In genomic region chr19:40231825-40232541, GRCm38 (mm10) we compare ENCODE assay signal across 11 mouse cellular contexts. TPM values are rescaled to one million over a fixed set of nuclear protein-coding genes. Genes with fewer than 3 reads are reported as not detected.
DNase-seq lines count a peak whose midpoint lies in the region; ATAC-seq and TF ChIP-seq lines count a peak whose summit lies in the region.
"Had no signal": no experiment of that assay in that cellular context is flagged by ENCODE, and none has a peak within 500 bp of the region (broad histone marks: within the 10 kb centered on the region; RNA-seq: fewer than 3 reads in every experiment).

No protein-coding gene starts in this region.

- H3K4me3 ChIP-seq in heart, adult 2 months = no peak overlapping the region
- H3K4me3 ChIP-seq in heart, embryonic 10.5 days = no peak overlapping the region
- H3K4me3 ChIP-seq in MEL (ENCODE audit: control insufficient read depth in 1 of 2, insufficient read depth in 1 of 2, low read depth in 2 of 2, low read length in 2 of 2) = no peak overlapping the region
- H3K4me3 ChIP-seq in intestine, embryonic 16.5 days (ENCODE audit: low read length) = no peak overlapping the region
- no peak overlapping the region for H3K4me3 ChIP-seq in kidney, embryonic 14.5 days (ENCODE audit: low read length)
- H3K4me3 ChIP-seq: hindbrain, embryonic 15.5 days; neural tube, embryonic 13.5 days had no signal

- peaks cover 2% of the 10 kb centered on the region for H3K36me3 ChIP-seq in heart, adult 2 months (ENCODE audit: control insufficient read depth, insufficient read depth, low read length)
- peaks cover 43% of the 10 kb centered on the region for H3K36me3 ChIP-seq in heart, embryonic 10.5 days
- H3K36me3 ChIP-seq in MEL (ENCODE audit: control insufficient read depth in 1 of 2, insufficient read depth in 2 of 2, low read length in 2 of 2) = no peaks in the 10 kb centered on the region
- 0 out of 2 replicates have a peak, but pooled peaks cover 2% of the 10 kb centered on the region for H3K36me3 ChIP-seq in intestine, embryonic 16.5 days (ENCODE audit: control insufficient read depth, insufficient read depth, low read length)
- no peaks in the 10 kb centered on the region for H3K36me3 ChIP-seq in kidney, embryonic 14.5 days (ENCODE audit: control insufficient read depth, insufficient read depth, low read length)
- H3K36me3 ChIP-seq: hindbrain, embryonic 15.5 days; neural tube, embryonic 13.5 days had no signal

- TF ChIP-seq RAD21 in MEL (IDR thresholded peaks at IDR 0.05; ENCODE audit: low read depth, low read length) = peak; percentile 35

- WGBS in heart, adult 2 months = 80% methylated on average over 7 of the region's 7 CpGs
- 70% methylated on average over 7 of the region's 7 CpGs for WGBS in heart, embryonic 10.5 days
- 70% methylated on average over 7 of the region's 7 CpGs for WGBS in intestine, embryonic 16.5 days
- WGBS in kidney, embryonic 14.5 days = 72% methylated on average over 7 of the region's 7 CpGs

- ATAC-seq in intestine, embryonic 16.5 days = peak; percentile 62
- no peak for ATAC-seq in kidney, embryonic 14.5 days (ENCODE audit: low FRiP score, low TSS enrichment)

- H3K4me1 ChIP-seq in heart, adult 2 months (ENCODE audit: control insufficient read depth, insufficient read depth, low read length) = no peaks in the 10 kb centered on the region
- H3K4me1 ChIP-seq in heart, embryonic 10.5 days = no peaks in the 10 kb centered on the region
- no peaks in the 10 kb centered on the region for H3K4me1 ChIP-seq in MEL (ENCODE audit: control insufficient read depth in 1 of 2, insufficient read depth in 2 of 2, low read length in 2 of 2)
- no peaks in the 10 kb centered on the region for H3K4me1 ChIP-seq in intestine, embryonic 16.5 days (ENCODE audit: control insufficient read depth, insufficient read depth, low read length)
- no peaks in the 10 kb centered on the region for H3K4me1 ChIP-seq in kidney, embryonic 14.5 days (ENCODE audit: control insufficient read depth, insufficient read depth, low read length)
- H3K4me1 ChIP-seq: hindbrain, embryonic 15.5 days; neural tube, embryonic 13.5 days had no signal

- no peak for TF ChIP-seq POLR2A in heart, adult 2 months (IDR thresholded peaks at IDR 0.05; ENCODE audit: insufficient read depth, low read depth, low read length)
- no peak for TF ChIP-seq POLR2A in MEL (IDR thresholded peaks at IDR 0.05; ENCODE audit: control insufficient read depth in 1 of 2, insufficient read depth in 1 of 2, low read depth in 1 of 2, low read length in 2 of 2, poor library complexity in 1 of 2)

- intact Hi-C loops in heart, adult 2 months (cut with DNase I) = loop anchor here (5.0 kb wide), 1 partner anchor 40 kb away; the partner anchor contains the start of gene Pdlim1

- DNase-seq in heart, adult 2 months = no peak
- no peak for DNase-seq in heart, embryonic 10.5 days (ENCODE audit: low spot score)
- DNase-seq in 3T3-L1 (ENCODE audit: low read depth, low spot score) = peak; percentile 50
- peak; percentile 31 for DNase-seq in MEL (ENCODE audit: low read depth, low spot score)
- DNase-seq in thymus, postnatal 14 days = no peak
- DNase-seq in cerebellum, adult 11 months = no peak
- DNase-seq: lung, postnatal 36 days had no signal

- H3K9me3 ChIP-seq in heart, embryonic 10.5 days = no peaks in the 10 kb centered on the region
- H3K9me3 ChIP-seq in MEL (replicated peaks; ENCODE audit: insufficient read depth, low read length) = no peaks in the 10 kb centered on the region
- no peaks in the 10 kb centered on the region for H3K9me3 ChIP-seq in intestine, embryonic 16.5 days (ENCODE audit: control insufficient read depth, low read length)
- no peaks in the 10 kb centered on the region for H3K9me3 ChIP-seq in kidney, embryonic 14.5 days (ENCODE audit: control insufficient read depth, low read length)
- H3K9me3 ChIP-seq: hindbrain, embryonic 15.5 days; neural tube, embryonic 13.5 days had no signal

- H3K79me2 ChIP-seq in heart, adult 2 months (replicated peaks; ENCODE audit: control insufficient read depth, insufficient read depth, low read length) = 0 out of 2 replicates have a peak, but pooled peaks cover 1% of the 10 kb centered on the region
- H3K79me2 ChIP-seq in MEL (ENCODE audit: control insufficient read depth, insufficient read depth, low read length, poor library complexity) = no peaks in the 10 kb centered on the region

- TF ChIP-seq CTCF in heart, adult 2 months (IDR thresholded peaks at IDR 0.05) = peak; percentile 73
- TF ChIP-seq CTCF in MEL (IDR thresholded peaks at IDR 0.05 in 2 of 3, conservative IDR thresholded peaks at IDR 0.05 in 1 of 3; ENCODE audit: control insufficient read depth in 1 of 3, insufficient read depth in 1 of 3, low read depth in 2 of 3, low read length in 3 of 3, poor library complexity in 1 of 3, severe bottlenecking in 1 of 3) = peak in 2 of 3 experiments; percentile 49 to 53; a peak in 4 of 6 replicates

- no peaks in the 10 kb centered on the region for H3K27me3 ChIP-seq in heart, adult 2 months (ENCODE audit: control insufficient read depth, insufficient read depth, low read length)
- no peaks in the 10 kb centered on the region for H3K27me3 ChIP-seq in heart, embryonic 10.5 days (ENCODE audit: insufficient read depth, poor library complexity, severe bottlenecking)
- H3K27me3 ChIP-seq in MEL (ENCODE audit: control insufficient read depth in 1 of 2, insufficient read depth in 2 of 2, low read length in 2 of 2) = no peaks in the 10 kb centered on the region
- no peaks in the 10 kb centered on the region for H3K27me3 ChIP-seq in intestine, embryonic 16.5 days (replicated peaks; ENCODE audit: control insufficient read depth, insufficient read depth, low read length)
- H3K27me3 ChIP-seq in kidney, embryonic 14.5 days (ENCODE audit: control insufficient read depth, insufficient read depth, low read length) = no peaks in the 10 kb centered on the region
- H3K27me3 ChIP-seq: hindbrain, embryonic 15.5 days; neural tube, embryonic 13.5 days had no signal

- no peak overlapping the region for H3K9ac ChIP-seq in heart, adult 2 months (ENCODE audit: low read depth, low read length)
- no peak overlapping the region for H3K9ac ChIP-seq in MEL (ENCODE audit: control insufficient read depth, low read depth, low read length, poor library complexity, severe bottlenecking)
- no peak overlapping the region for H3K9ac ChIP-seq in intestine, embryonic 16.5 days (ENCODE audit: low read depth, low read length)
- no peak overlapping the region for H3K9ac ChIP-seq in kidney, embryonic 14.5 days (ENCODE audit: low read depth, low read length)
- H3K9ac ChIP-seq: hindbrain, embryonic 15.5 days; neural tube, embryonic 13.5 days had no signal

- TF ChIP-seq EP300 in heart, adult 2 months (IDR thresholded peaks at IDR 0.05; ENCODE audit: insufficient read depth, low read depth, low read length) = no peak
- TF ChIP-seq EP300 in MEL (IDR thresholded peaks at IDR 0.05; ENCODE audit: low read depth in 1 of 2, low read length in 2 of 2) = no peak

- no peak overlapping the region for H3K4me2 ChIP-seq in intestine, embryonic 16.5 days (ENCODE audit: low read depth, low read length)
- no peak overlapping the region for H3K4me2 ChIP-seq in kidney, embryonic 14.5 days (replicated peaks; ENCODE audit: low read depth, low read length)
- H3K4me2 ChIP-seq: hindbrain, embryonic 15.5 days; neural tube, embryonic 13.5 days had no signal

- H3K27ac ChIP-seq in heart, adult 2 months = no peak overlapping the region
- H3K27ac ChIP-seq in heart, embryonic 10.5 days = no peak overlapping the region
- no peak overlapping the region for H3K27ac ChIP-seq in MEL (ENCODE audit: control insufficient read depth, low read depth, low read length)
- peak overlapping the region; percentile 30 for H3K27ac ChIP-seq in intestine, embryonic 16.5 days (ENCODE audit: low read length)
- no peak overlapping the region for H3K27ac ChIP-seq in kidney, embryonic 14.5 days (ENCODE audit: low read depth, low read length)
- H3K27ac ChIP-seq: hindbrain, embryonic 15.5 days; neural tube, embryonic 13.5 days had no signal

TF ChIP-seq in MEL, 35 proteins besides CTCF, POLR2A, EP300 and RAD21:
- TF ChIP-seq ZC3H11A (IDR thresholded peaks at IDR 0.05; ENCODE audit: low read depth, low read length) (peak; percentile 16; the same call in 1 of the 2 replicates), UBTF (IDR thresholded peaks at IDR 0.05; ENCODE audit: borderline replicate concordance, insufficient read depth, low read depth, low read length) (no peak), USF2 (IDR thresholded peaks at IDR 0.05; ENCODE audit: borderline replicate concordance in 1 of 2, insufficient read depth in 1 of 2, low read depth in 1 of 2, low read length in 2 of 2) (no peak), CHD2 (IDR thresholded peaks at IDR 0.05; ENCODE audit: low read length) (no peak), ZNF384 (IDR thresholded peaks at IDR 0.05; ENCODE audit: low read depth, low read length) (peak; percentile 68), SMC3 (IDR thresholded peaks at IDR 0.05; ENCODE audit: low read depth, low read length) (peak; percentile 35)

RNA-seq across cellular contexts. Expression of gene Pdlim1, which starts 39.7 kb away (rescaled TPM):
- total RNA-seq in heart, adult 2 months (2021) = 100 to 1,000 TPM; 137 to 139 TPM
- 116 and 125 TPM in 2 replicates for polyA plus RNA-seq in heart, adult 2 months (2012; rRNA removed)
- polyA plus RNA-seq in heart, embryonic 10.5 days (2016; fragmentation: Nextera tagmentation; extraction: Ambion mirVana) = 262 and 337 TPM in 2 replicates
- total RNA-seq in MEL (2012; rRNA removed) = not detected in 2 replicates
- polyA plus RNA-seq in MEL (2012; ENCODE audit: insufficient read depth in 1 of 2, insufficient read length in 2 of 2, low read depth in 1 of 2, low replicate concordance in 2 of 2, missing spikeins in 1 of 2) = not detected
- 217 and 222 TPM in 2 replicates for polyA plus RNA-seq in intestine, embryonic 16.5 days (2015; fragmentation: Nextera tagmentation; extraction: Ambion mirVana)
- polyA plus RNA-seq in kidney, embryonic 14.5 days (2014; fragmentation: Nextera tagmentation; extraction: Ambion mirVana) = 28.6 and 30.8 TPM in 2 replicates

RNA-seq across cellular contexts. Expression of gene Cyp2c70, which starts 44.9 kb away (rescaled TPM):
- total RNA-seq in heart, adult 2 months (2021) = under 1 TPM; 0.13 to 0.30 TPM
- polyA plus RNA-seq in heart, adult 2 months (2012; rRNA removed) = 0.18 TPM in 1 of 2 replicates, not detected in the other
- 0.98 TPM in 1 of 2 replicates, not detected in the other for polyA plus RNA-seq in heart, embryonic 10.5 days (2016; fragmentation: Nextera tagmentation; extraction: Ambion mirVana)
- total RNA-seq in MEL (2012; rRNA removed) = not detected in 2 replicates
- not detected for polyA plus RNA-seq in MEL (2012; ENCODE audit: insufficient read depth in 1 of 2, insufficient read length in 2 of 2, low read depth in 1 of 2, low replicate concordance in 2 of 2, missing spikeins in 1 of 2)
- 6.9 and 7.8 TPM in 2 replicates for polyA plus RNA-seq in intestine, embryonic 16.5 days (2015; fragmentation: Nextera tagmentation; extraction: Ambion mirVana)
- polyA plus RNA-seq in kidney, embryonic 14.5 days (2014; fragmentation: Nextera tagmentation; extraction: Ambion mirVana) = not detected in 2 replicates
- polyA plus RNA-seq: hindbrain, embryonic 15.5 days; neural tube, embryonic 13.5 days had no signal

Comparison
In these comparisons a context has a peak if more than half of its experiments do, and no peak if none do; other contexts are left out.
1. DNase-seq: peak in 3T3-L1 (single experiment) and MEL (single experiment); none in heart, adult 2 months (0 of 2), heart, embryonic 10.5 days (single experiment), thymus, postnatal 14 days (single experiment) and cerebellum, adult 11 months (single experiment).
2. RNA of gene Pdlim1, which starts 39.7 kb away (polyA plus RNA-seq): 262 to 337 TPM in heart, embryonic 10.5 days, 217 to 222 TPM in intestine, embryonic 16.5 days, 116 to 125 TPM in heart, adult 2 months and 28.6 to 30.8 TPM in kidney, embryonic 14.5 days; not detected in MEL; every median in the first group is over 10 times any median in the second.